Mouse (Mus musculus) MEL (cell line): ENCODE data around the gene Gm11627. TPM values are rescaled to one million over a fixed set of nuclear protein-coding genes. Genes with fewer than 3 reads are reported as not detected.

ENCODE experiments used
- DNase-seq: peaks from one replicate; pipeline ENCODE4 v3.0.0; 2011; ENCODE audit warnings: low read depth, low spot score
- H3K27ac ChIP-seq: 2 replicates; pipeline ENCODE4 v1.5.1; 2012; ENCODE audit warnings: low read depth, mild to moderate bottlenecking, control low read depth, low read length, moderate library complexity; ENCODE audit not compliant: control insufficient read depth
- H3K27me3 ChIP-seq, 2 experiments: fragments of 150-350 bp in 1 of 2; sonication (generic) in 1 of 2; 2 replicates each; pipeline ENCODE4 v1.6.1; 2012; ENCODE audit warnings: low read length in 2 of 2, mild to moderate bottlenecking in 2 of 2, improper control_type of control experiment in 1 of 2, moderate library complexity in 1 of 2; ENCODE audit not compliant: insufficient read depth in 2 of 2, control insufficient read depth in 1 of 2
- H3K36me3 ChIP-seq, 2 experiments: 2 replicates each; pipeline ENCODE4 v1.6.1; 2012 to 2014; ENCODE audit warnings: low read length in 2 of 2, improper control_type of control experiment in 1 of 2, inconsistent platforms in 1 of 2, mild to moderate bottlenecking in 1 of 2; ENCODE audit not compliant: insufficient read depth in 2 of 2, control insufficient read depth in 1 of 2
- H3K4me1 ChIP-seq, 2 experiments: fragments of 150-350 bp in 1 of 2; sonication (generic) in 1 of 2; 2 replicates each; pipeline ENCODE4 v1.6.1; 2012; ENCODE audit warnings: low read length in 2 of 2, improper control_type of control experiment in 1 of 2, mild to moderate bottlenecking in 1 of 2; ENCODE audit not compliant: insufficient read depth in 2 of 2, control insufficient read depth in 1 of 2
- H3K4me3 ChIP-seq, 2 experiments: fragments of 150-350 bp in 1 of 2; sonication (generic) in 1 of 2; 2 replicates each; pipeline ENCODE4 v1.5.1; 2012; ENCODE audit warnings: low read depth in 2 of 2, low read length in 2 of 2, mild to moderate bottlenecking in 2 of 2, moderate library complexity in 2 of 2, control low read depth in 1 of 2, improper control_type of control experiment in 1 of 2; ENCODE audit not compliant: control insufficient read depth in 1 of 2, insufficient read depth in 1 of 2
- H3K79me2 ChIP-seq: 2 replicates; pipeline ENCODE4 v1.6.1; 2012; ENCODE audit warnings: mild to moderate bottlenecking, low read length, moderate library complexity; ENCODE audit not compliant: control insufficient read depth, poor library complexity, insufficient read depth
- H3K9ac ChIP-seq: 2 replicates; pipeline ENCODE4 v1.6.1; 2012; ENCODE audit warnings: low read depth, mild to moderate bottlenecking, control low read depth, low read length, moderate library complexity; ENCODE audit not compliant: control insufficient read depth, poor library complexity, severe bottlenecking
- H3K9me3 ChIP-seq: fragments of 150-350 bp; sonication (generic); replicated peaks from 2 replicates; pipeline ENCODE4 v1.6.1; 2012; ENCODE audit warnings: mild to moderate bottlenecking, low read length, improper control_type of control experiment, moderate library complexity; ENCODE audit not compliant: insufficient read depth
- BHLHE40 ChIP-seq: IDR thresholded peaks from 2 replicates; pipeline ENCODE4 v1.6.1; 2012; ENCODE audit warnings: low read depth, mild to moderate bottlenecking, inconsistent platforms, low read length, improper control_type of control experiment, borderline replicate concordance
- CHD1 ChIP-seq: IDR thresholded peaks from 2 replicates; pipeline ENCODE4 v1.6.1; 2012; ENCODE audit warnings: low read depth, mild to moderate bottlenecking, inconsistent platforms, low read length, improper control_type of control experiment
- CHD2 ChIP-seq: IDR thresholded peaks from 2 replicates; pipeline ENCODE4 v1.6.1; 2011; ENCODE audit warnings: low read length, improper control_type of control experiment
- CTCF ChIP-seq, 3 experiments: IDR thresholded peaks in 2 of 3; conservative IDR thresholded peaks in 1 of 3; 2 replicates each; pipeline ENCODE4 v1.5.1; 2011 to 2012; ENCODE audit warnings: low read length in 3 of 3, low read depth in 2 of 3, mild to moderate bottlenecking in 2 of 3, improper control_type of control experiment in 1 of 3, inconsistent platforms in 1 of 3, mixed read lengths in 1 of 3, moderate library complexity in 1 of 3; ENCODE audit not compliant: control insufficient read depth in 1 of 3, insufficient read depth in 1 of 3, poor library complexity in 1 of 3, severe bottlenecking in 1 of 3
- E2F4 ChIP-seq: IDR thresholded peaks from 2 replicates; pipeline ENCODE4 v1.6.1; 2011; ENCODE audit warnings: low read depth, low read length, improper control_type of control experiment, borderline replicate concordance
- EP300 ChIP-seq, 2 experiments: IDR thresholded peaks; 2 replicates each; pipeline ENCODE4 v1.6.1; 2011; ENCODE audit warnings: improper control_type of control experiment in 2 of 2, low read length in 2 of 2, low read depth in 1 of 2, mild to moderate bottlenecking in 1 of 2
- ETS1 ChIP-seq: IDR thresholded peaks from 2 replicates; pipeline ENCODE4 v1.6.1; 2012; ENCODE audit warnings: low read depth, mild to moderate bottlenecking, inconsistent platforms, low read length, improper control_type of control experiment, moderate library complexity
- GABPA ChIP-seq: IDR thresholded peaks from 2 replicates; pipeline ENCODE4 v1.6.1; 2012; ENCODE audit warnings: low read depth, mild to moderate bottlenecking, inconsistent platforms, low read length, improper control_type of control experiment, moderate library complexity
- GATA1 ChIP-seq: IDR thresholded peaks from 2 replicates; pipeline ENCODE4 v1.6.1; 2011; ENCODE audit warnings: low read depth, low read length, improper control_type of control experiment
- HCFC1 ChIP-seq: IDR thresholded peaks from 2 replicates; pipeline ENCODE4 v1.6.1; 2012; ENCODE audit warnings: low read depth, mild to moderate bottlenecking, inconsistent platforms, low read length, improper control_type of control experiment, moderate library complexity
- JUND ChIP-seq: IDR thresholded peaks from 2 replicates; pipeline ENCODE4 v1.6.1; 2011; ENCODE audit warnings: low read depth, mild to moderate bottlenecking, improper control_type of control experiment, low read length
- MAFK ChIP-seq: IDR thresholded peaks from 2 replicates; pipeline ENCODE4 v1.6.1; 2011; ENCODE audit warnings: low read depth, mild to moderate bottlenecking, low read length, improper control_type of control experiment, borderline replicate concordance
- MAX ChIP-seq: IDR thresholded peaks from 2 replicates; pipeline ENCODE4 v1.6.1; 2011; ENCODE audit warnings: low read length, improper control_type of control experiment
- MAZ ChIP-seq: IDR thresholded peaks from 2 replicates; pipeline ENCODE4 v1.6.1; 2012; ENCODE audit warnings: low read depth, mild to moderate bottlenecking, inconsistent platforms, low read length, improper control_type of control experiment
- MXI1 ChIP-seq: IDR thresholded peaks from 2 replicates; pipeline ENCODE4 v1.6.1; 2011; ENCODE audit warnings: mild to moderate bottlenecking, low read depth, low read length, improper control_type of control experiment
- MYB ChIP-seq: IDR thresholded peaks from 2 replicates; pipeline ENCODE4 v1.6.1; 2011; ENCODE audit warnings: mild to moderate bottlenecking, low read depth, low read length, improper control_type of control experiment
- MYC ChIP-seq: IDR thresholded peaks from 2 replicates; pipeline ENCODE4 v1.6.1; 2011; ENCODE audit warnings: low read depth, mild to moderate bottlenecking, low read length, improper control_type of control experiment, moderate library complexity
- NELFE ChIP-seq: IDR thresholded peaks from 2 replicates; pipeline ENCODE4 v1.6.1; 2011; ENCODE audit warnings: low read depth, low read length, improper control_type of control experiment
- POLR2A ChIP-seq, 2 experiments: IDR thresholded peaks; 2 replicates each; pipeline ENCODE4 v1.6.1; 2011 to 2012; ENCODE audit warnings: low read length in 2 of 2, mild to moderate bottlenecking in 2 of 2, control low read depth in 1 of 2, improper control_type of control experiment in 1 of 2, low read depth in 1 of 2, moderate library complexity in 1 of 2; ENCODE audit not compliant: control insufficient read depth in 1 of 2, insufficient read depth in 1 of 2, poor library complexity in 1 of 2
- POLR2AphosphoS2 ChIP-seq: IDR thresholded peaks from 2 replicates; pipeline ENCODE4 v1.6.1; 2011; ENCODE audit warnings: low read length, improper control_type of control experiment
- POLR2AphosphoS5 ChIP-seq: IDR thresholded peaks from 2 replicates; pipeline ENCODE4 v1.6.1; 2012; ENCODE audit warnings: low read depth, borderline replicate concordance, mild to moderate bottlenecking, inconsistent platforms, low read length, moderate library complexity, mixed read lengths
- RAD21 ChIP-seq: IDR thresholded peaks from 2 replicates; pipeline ENCODE4 v1.6.1; 2011; ENCODE audit warnings: mild to moderate bottlenecking, low read depth, low read length, improper control_type of control experiment
- RCOR1 ChIP-seq: IDR thresholded peaks from 2 replicates; pipeline ENCODE4 v1.6.1; 2012; ENCODE audit warnings: low read depth, mild to moderate bottlenecking, inconsistent platforms, low read length, improper control_type of control experiment
- SIN3A ChIP-seq: IDR thresholded peaks from 2 replicates; pipeline ENCODE4 v1.6.1; 2012; ENCODE audit warnings: low read length, improper control_type of control experiment, inconsistent platforms
- TAL1 ChIP-seq: IDR thresholded peaks from 2 replicates; pipeline ENCODE4 v1.6.1; 2012; ENCODE audit warnings: mild to moderate bottlenecking, inconsistent platforms, low read length, moderate library complexity, mixed read lengths
- TBP ChIP-seq: IDR thresholded peaks from 2 replicates; pipeline ENCODE4 v1.8.0; 2011; ENCODE audit warnings: low read depth, low read length, improper control_type of control experiment
- TCF12 ChIP-seq: IDR thresholded peaks from 2 replicates; pipeline ENCODE4 v1.6.1; 2014; ENCODE audit warnings: low read depth, mild to moderate bottlenecking, inconsistent platforms, low read length, improper control_type of control experiment, moderate library complexity
- UBTF ChIP-seq: IDR thresholded peaks from 2 replicates; pipeline ENCODE4 v1.6.1; 2012; ENCODE audit warnings: low read depth, mild to moderate bottlenecking, inconsistent platforms, low read length, improper control_type of control experiment, moderate library complexity, borderline replicate concordance; ENCODE audit not compliant: insufficient read depth
- USF1 ChIP-seq: IDR thresholded peaks from 2 replicates; pipeline ENCODE4 v1.6.1; 2014; ENCODE audit warnings: low read depth, mild to moderate bottlenecking, inconsistent platforms, low read length, improper control_type of control experiment, moderate library complexity
- ZC3H11A ChIP-seq: IDR thresholded peaks from 2 replicates; pipeline ENCODE4 v1.6.1; 2012; ENCODE audit warnings: low read depth, mild to moderate bottlenecking, inconsistent platforms, low read length, improper control_type of control experiment
- ZMIZ1 ChIP-seq: IDR thresholded peaks from 2 replicates; pipeline ENCODE4 v1.6.1; 2012; ENCODE audit warnings: low read depth, mild to moderate bottlenecking, inconsistent platforms, low read length, improper control_type of control experiment, moderate library complexity
- ZNF384 ChIP-seq: IDR thresholded peaks from 2 replicates; pipeline ENCODE4 v1.6.1; 2012; ENCODE audit warnings: low read depth, mild to moderate bottlenecking, inconsistent platforms, low read length, improper control_type of control experiment
- polyA plus RNA-seq, 2 experiments: library from polyadenylated mRNA; stranded (reverse) in 1 of 2; unstranded in 1 of 2; fragments of >175 nt in 1 of 2; fragments of >200 nt in 1 of 2; gene quantifications; 2 replicates each; pipeline versions ENCODE4 v1.2.1 to v1.2.4; 2012; ENCODE audit warnings: low replicate concordance in 2 of 2, low read depth in 1 of 2; ENCODE audit not compliant: insufficient read length in 2 of 2, insufficient read depth in 1 of 2, missing spikeins in 1 of 2
- total RNA-seq: library from RNA; depleted of rRNA; stranded (reverse); fragments of 300-350 nt; gene quantifications from 2 replicates; pipeline ENCODE4 v1.2.3, GENCODE M21; 2012

Gene Gm11627
- total and polyA plus RNA-seq, 3 experiments: 0.13 to 0.35 TPM; not detected in 1

GRCm38 (mm10) chr11:102572866-102573663 is 6.2 kb downstream of the Gm11627 start (continued):
- no peak for TF ChIP-seq USF1
- no peak for TF ChIP-seq GABPA
- TF ChIP-seq UBTF: no peak

- TF ChIP-seq ETS1 (peak; percentile 82), MAFK (no peak), MAX (peak; percentile 88), ZMIZ1 (no peak), ZC3H11A (0 out of 2 replicates have a peak, but pooled peaks have one; percentile 12), GATA1 (peak; percentile 89), POLR2AphosphoS2 (no peak), USF1 (peak; percentile 31; the same call in 1 of the 2 replicates), MXI1 (peak; percentile 66; the same call in 1 of the 2 replicates), JUND (peak; percentile 99), TBP (peak; percentile 96), E2F4 (no peak), MYC (peak; percentile 94), CTCF (IDR thresholded peaks at IDR 0.05 in 2 of 3, conservative IDR thresholded peaks at IDR 0.05 in 1 of 3; ENCODE audit: control insufficient read depth in 1 of 3, insufficient read depth in 1 of 3, low read depth in 2 of 3, low read length in 3 of 3, poor library complexity in 1 of 3, severe bottlenecking in 1 of 3) (no peak), CHD1 (no peak), POLR2AphosphoS5 (no peak), TAL1 (peak; percentile 25; the same call in 1 of the 2 replicates), SIN3A (peak; percentile 86), BHLHE40 (0 out of 2 replicates have a peak, but pooled peaks have one; percentile 37), NELFE (peak; percentile 34; the same call in 1 of the 2 replicates), POLR2A (IDR thresholded peaks at IDR 0.05; ENCODE audit: control insufficient read depth in 1 of 2, insufficient read depth in 1 of 2, low read depth in 1 of 2, low read length in 2 of 2, poor library complexity in 1 of 2) (peak in 1 of 2 experiments; percentile 47; a peak in 1 of 4 replicates), RAD21 (no peak), ZNF384 (peak; percentile 50; the same call in 1 of the 2 replicates), EP300 (IDR thresholded peaks at IDR 0.05; ENCODE audit: low read depth in 1 of 2, low read length in 2 of 2) (peak; percentile 82 to 98), TCF12 (peak; percentile 51; the same call in 1 of the 2 replicates), MAZ (peak; percentile 67; the same call in 1 of the 2 replicates), RCOR1 (peak; percentile 65; the same call in 1 of the 2 replicates), GABPA (no peak), UBTF (no peak), MYB (peak; percentile 55), CHD2 (0 out of 2 replicates have a peak, but pooled peaks have one; percentile 11), HCFC1 (peak; percentile 63; the same call in 1 of the 2 replicates)
- peaks cover 0 to 25% of the 10 kb centered on the region in 2 experiments; a peak in 2 of 4 replicates for H3K36me3 ChIP-seq
- peak overlapping the region; percentile 26 for H3K9ac ChIP-seq
- H3K4me3 ChIP-seq: peak overlapping the region in 1 of 2 experiments; percentile 21; a peak in 3 of 4 replicates
- H3K4me1 ChIP-seq: peaks cover 15 to 21% of the 10 kb centered on the region in 2 experiments
- no peaks in the 10 kb centered on the region for H3K27me3 ChIP-seq
- H3K27ac ChIP-seq: peak overlapping the region; percentile 85
- DNase-seq: peak; percentile 91
- H3K79me2 ChIP-seq: peaks cover 2% of the 10 kb centered on the region; the same call in 1 of the 2 replicates
- no peaks in the 10 kb centered on the region for H3K9me3 ChIP-seq
Measured at GRCm38 (mm10) chr11:102568756-102569377, 10.4 kb downstream of the Gm11627 start.
